Mouse (Mus musculus) urinary bladder, adult 18-20 months (tissue): ENCODE data around the gene Olfr1008.
"Not testable (repeated sequence)": the region's sequence is repeated elsewhere in the genome, so short reads cannot be mapped to it uniquely, and the experiment has no call there.

ENCODE experiments used
- DNase-seq, 2 experiments: peaks; one replicate each; pipeline ENCODE4 v3.0.0; 2022; ENCODE audit warnings: low spot score in 2 of 2, mixed read lengths in 2 of 2

The Olfr1008 gene

DNA sequence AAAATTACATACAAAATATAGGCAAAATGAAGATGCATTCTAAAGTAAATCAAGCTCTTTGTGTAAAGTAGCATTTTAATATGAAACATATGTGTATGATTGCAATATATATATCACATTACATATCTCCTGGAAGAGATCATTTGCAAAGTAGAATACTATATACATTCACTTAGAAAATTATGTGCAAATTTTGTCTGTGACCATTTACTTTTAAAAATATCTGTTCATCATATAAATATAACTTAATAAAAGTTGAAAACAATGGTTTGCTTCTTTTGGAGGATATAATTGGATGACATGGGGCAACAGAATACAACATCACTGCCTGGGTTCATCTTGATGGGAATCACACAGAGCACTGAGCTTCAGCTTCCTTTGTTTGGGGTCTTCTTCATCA lies at the start of gene Olfr1008:
Olfr1008 (plus strand) TSS at position 301 of the 400 bp plus-strand sequence.
- DNase-seq: no peak

DNA sequence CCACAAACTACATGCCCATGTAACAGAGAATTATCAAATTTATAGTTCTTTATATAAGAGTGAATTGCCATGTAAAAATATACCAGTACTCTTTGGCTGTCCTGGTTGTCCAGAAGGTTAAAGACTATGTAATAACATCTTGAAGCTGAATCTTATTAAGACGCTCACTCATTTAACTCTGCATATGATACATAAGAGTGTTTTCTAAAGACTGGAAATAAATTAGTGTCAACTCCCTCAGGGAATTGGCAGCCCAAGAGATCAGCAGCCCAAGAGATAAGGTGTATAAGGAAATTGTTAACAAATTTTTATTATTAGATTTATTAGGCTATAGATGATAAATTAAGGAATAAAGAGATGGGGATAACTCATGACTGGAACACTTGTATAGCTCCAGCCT lies 38.6 kb upstream of the Olfr1008 start, which contains the start of gene Olfr1002:
Olfr1002 (minus strand) TSS at position 101 of the 400 bp plus-strand sequence.
- DNase-seq: no peak

DNA sequence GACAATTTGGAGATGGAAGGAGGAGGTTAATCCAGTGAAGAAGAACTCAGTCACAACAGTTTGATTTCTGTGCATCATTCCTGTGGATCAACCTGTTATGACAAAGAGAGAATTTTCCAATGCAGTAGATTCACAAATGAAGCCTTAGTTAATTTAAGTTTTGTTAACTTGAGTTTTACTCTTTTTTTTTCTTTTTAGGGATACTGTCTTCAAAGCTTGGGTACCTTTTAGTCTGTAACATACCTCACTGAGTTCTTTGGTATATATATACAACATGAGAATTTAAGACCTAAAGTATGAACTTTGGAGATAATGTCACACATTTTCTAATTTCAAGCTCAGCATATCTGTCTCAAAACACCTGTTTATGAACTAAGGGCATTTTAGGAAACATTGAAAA lies 24.9 kb upstream of the Olfr1008 start, which contains the start of gene Olfr154:
Olfr154 (minus strand) TSS at position 101 of the 400 bp plus-strand sequence.
- DNase-seq: not testable (repeated sequence)

DNA sequence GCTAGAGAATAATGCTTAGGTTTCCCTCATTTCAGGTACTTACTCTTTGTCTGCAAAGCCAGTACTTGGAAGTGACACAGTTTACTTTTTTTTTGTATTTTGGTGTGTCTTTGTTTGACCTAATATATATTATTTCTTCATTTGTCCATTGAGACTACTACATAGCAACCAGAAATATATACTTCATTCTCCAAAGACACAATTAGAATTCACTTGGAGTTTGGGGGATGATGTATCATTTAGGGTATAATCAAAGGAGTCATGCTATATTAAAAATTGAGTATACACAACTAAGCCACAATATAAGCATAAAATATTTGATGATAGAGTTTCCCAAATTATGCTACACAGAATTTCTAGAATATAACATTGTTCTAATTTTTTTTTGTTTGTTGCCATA lies 10.6 kb upstream of the Olfr1008 start, which contains the start of gene Olfr1006:
Olfr1006 (minus strand) TSS at position 101 of the 400 bp plus-strand sequence.
- DNase-seq: no peak

DNA sequence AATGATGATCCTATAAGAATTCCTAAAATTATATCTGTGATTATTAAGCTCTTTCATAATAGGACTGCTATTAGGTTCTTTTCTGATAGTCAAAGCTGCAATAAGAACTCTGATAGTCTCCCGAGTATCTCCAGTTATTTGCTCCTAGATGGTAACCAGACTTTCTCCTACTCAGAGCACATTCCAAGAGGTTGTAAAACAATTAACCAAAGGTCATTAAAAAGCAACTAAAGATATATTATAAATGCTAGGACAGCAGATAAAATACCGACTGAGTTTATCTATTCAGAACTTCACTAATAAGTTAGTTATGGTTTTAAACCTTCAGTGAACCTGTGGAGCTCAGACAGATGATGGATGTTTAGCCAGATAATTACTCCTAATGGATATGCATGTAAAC lies 21.4 kb downstream of the Olfr1008 start:
- DNase-seq: not testable (repeated sequence)

DNA sequence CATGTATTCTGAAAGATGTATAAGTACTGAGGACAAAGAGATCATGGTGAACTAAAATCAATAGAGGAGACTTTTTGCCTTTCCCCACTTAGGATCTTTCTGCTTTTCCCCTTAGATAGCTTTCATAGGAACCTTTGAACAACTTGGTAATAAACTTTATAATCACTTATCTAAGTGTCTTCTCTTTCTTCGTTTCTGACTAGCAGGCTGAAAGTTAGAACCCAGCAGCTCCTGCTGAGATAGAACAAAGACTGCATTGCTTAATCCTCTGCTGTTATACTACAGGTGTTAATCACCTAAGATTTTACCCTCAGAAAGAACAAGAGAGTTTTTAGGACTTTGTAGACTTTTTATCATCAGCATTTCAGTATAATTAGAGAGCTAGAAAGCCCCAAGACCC lies 21.9 kb downstream of the Olfr1008 start:
- DNase-seq: no peak

DNA sequence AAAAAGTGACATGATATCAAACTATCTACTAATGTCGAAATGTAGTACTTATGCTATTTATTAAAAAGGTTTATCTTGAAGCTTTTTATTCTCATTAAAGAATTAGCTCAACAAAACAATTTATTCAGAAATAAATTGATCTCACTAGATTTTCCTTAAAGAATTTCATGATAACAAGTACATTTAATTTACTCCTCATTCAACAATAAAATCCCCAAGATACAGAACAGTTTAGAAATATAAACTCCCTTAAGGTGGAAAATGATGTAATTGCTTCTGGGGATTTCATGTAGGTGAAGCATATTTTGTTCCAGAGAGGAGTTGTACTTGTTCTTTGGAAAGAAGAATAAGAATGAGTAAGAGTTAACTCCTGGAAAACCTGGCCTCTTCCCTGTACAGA lies 25.9 kb downstream of the Olfr1008 start, which contains the start of gene Olfr1009:
Olfr1009 (plus strand) TSS at position 301 of the 400 bp plus-strand sequence.
- no peak for DNase-seq

DNA sequence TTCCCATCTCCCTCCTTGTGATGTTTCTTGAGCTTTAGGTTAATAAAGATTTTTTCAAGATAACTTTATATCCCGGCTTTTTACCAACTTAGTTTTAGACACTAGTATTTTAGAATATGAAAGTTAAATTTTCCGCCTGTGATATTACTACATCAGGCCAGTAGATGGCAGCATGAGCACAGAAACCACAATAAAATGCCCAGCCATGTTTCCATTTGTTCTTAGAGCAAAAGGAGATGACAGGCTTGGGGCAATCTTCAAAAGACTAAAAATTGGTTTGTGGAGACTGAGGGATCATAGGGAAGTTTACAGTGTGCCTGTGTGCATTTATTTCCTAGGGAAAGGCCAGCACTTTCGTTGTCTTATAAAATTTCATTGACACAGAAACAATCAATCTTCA lies 36.6 kb downstream of the Olfr1008 start:
- no peak for DNase-seq
